Mouse (Mus musculus) hindbrain, embryonic 16.5 days (tissue): ENCODE data around the gene Zfp683. TPM values are rescaled to one million over a fixed set of nuclear protein-coding genes. Genes with fewer than 3 reads are reported as not detected.

Experiments
- ATAC-seq: fragments of 200-750 bp; cut with Nextera tagmentation; 2 replicates; pipeline ENCODE4 v1.8.0; 2017; ENCODE audit warnings: moderate TSS enrichment, moderate library complexity
- H3K27ac ChIP-seq: fragments of 300-500 bp; sonication (generic); 2 replicates; pipeline ENCODE4 v1.5.1; 2014; ENCODE audit warnings: low read depth, mild to moderate bottlenecking, control low read depth, low read length, moderate library complexity
- H3K27me3 ChIP-seq: fragments of 300-500 bp; sonication (generic); replicated peaks from 2 replicates; pipeline ENCODE4 v1.6.1; 2014; ENCODE audit warnings: low read length; ENCODE audit not compliant: control insufficient read depth, insufficient read depth
- H3K36me3 ChIP-seq: fragments of 300-500 bp; sonication (generic); 2 replicates; pipeline ENCODE4 v1.6.1; 2014; ENCODE audit warnings: mild to moderate bottlenecking, low read length, moderate library complexity, mixed read lengths; ENCODE audit not compliant: control insufficient read depth, insufficient read depth
- H3K4me1 ChIP-seq: fragments of 300-500 bp; sonication (generic); 2 replicates; pipeline ENCODE4 v1.6.1; 2014; ENCODE audit warnings: low read depth, low read length; ENCODE audit not compliant: control insufficient read depth, insufficient read depth
- H3K4me2 ChIP-seq: fragments of 300-500 bp; sonication (generic); 2 replicates; pipeline ENCODE4 v1.6.1; 2014; ENCODE audit warnings: mild to moderate bottlenecking, low read length, control low read depth, moderate library complexity
- H3K4me3 ChIP-seq: fragments of 300-500 bp; sonication (generic); 2 replicates; pipeline ENCODE4 v1.5.1; 2014; ENCODE audit warnings: mild to moderate bottlenecking, low read length, control low read depth, moderate library complexity
- H3K9ac ChIP-seq: fragments of 300-500 bp; sonication (generic); 2 replicates; pipeline ENCODE4 v1.6.1; 2014; ENCODE audit warnings: low read depth, mild to moderate bottlenecking, control low read depth, low read length, moderate library complexity
- H3K9me3 ChIP-seq: fragments of 300-500 bp; sonication (generic); 2 replicates; pipeline ENCODE4 v1.6.1; 2014; ENCODE audit warnings: mild to moderate bottlenecking, low read length, moderate library complexity; ENCODE audit not compliant: control insufficient read depth
- WGBS: fragments of 180-500 bp; shearing (Covaris S2); extraction: QIAGEN DNeasy Blood & Tissue Kit; methylation state at CpG from one replicate; pipeline ENCODE4 v1.1.7; 2014; 5-methylcytosine and 5-hydroxymethylcytosine counted together
- polyA plus RNA-seq: library from polyadenylated mRNA; unstranded; fragments of >200 nt; fragmentation: Nextera tagmentation; extraction: Ambion mirVana; gene quantifications from 2 replicates; pipeline ENCODE4 v1.2.1, GENCODE M21; 2015

Gene Zfp683
- polyA plus RNA-seq, 1 experiment from 2014 or later: not detected

- peaks cover 18% of the 10 kb centered on the region for H3K4me1 ChIP-seq
- H3K9me3 ChIP-seq: no peaks in the 10 kb centered on the region
- peak overlapping the region; percentile 44 for H3K4me3 ChIP-seq
- peak overlapping the region; percentile 70 for H3K4me2 ChIP-seq
- H3K27ac ChIP-seq: no peak overlapping the region
- H3K36me3 ChIP-seq: no peaks in the 10 kb centered on the region
- H3K9ac ChIP-seq: no peak overlapping the region; the same call in 1 of the 2 replicates
- ATAC-seq: no peak
- 4% methylated on average over 21 of the region's 21 CpGs for WGBS
- H3K27me3 ChIP-seq: peaks cover 20% of the 10 kb centered on the region
Observed at GRCm38 (mm10) chr4:134017201-134017865, 36.3 kb upstream of the Zfp683 start.

GRCm38 (mm10) chr4:134018038-134018778 lies 35.4 kb upstream of the Zfp683 start:
- under 1% methylated on average over 42 of the region's 46 CpGs for WGBS
- Histone ChIP-seq H3K4me1 (peaks cover 18% of the 10 kb centered on the region), H3K27me3 (peaks cover 20% of the 10 kb centered on the region), H3K27ac (no peak overlapping the region), H3K36me3 (no peaks in the 10 kb centered on the region), H3K4me3 (peak overlapping the region; percentile 44), H3K9me3 (no peaks in the 10 kb centered on the region), H3K9ac (peak overlapping the region; percentile 56), H3K4me2 (peak overlapping the region; percentile 70)
- no peak for ATAC-seq

GRCm38 (mm10) chr4:134018779-134019145 lies 34.9 kb upstream of the Zfp683 start, which contains the start of gene Lin28a:
Gene Lin28a, minus strand, starts transcription at chr4:134018841.
- Histone ChIP-seq H3K4me1 (peaks cover 18% of the 10 kb centered on the region), H3K4me2 (peak within 1 kb of the TSS; percentile 70), H3K27me3 (peaks cover 20% of the 10 kb centered on the region), H3K4me3 (peak within 1 kb of the TSS; percentile 44), H3K27ac (peak within 1 kb of the TSS; percentile 31; the same call in 1 of the 2 replicates), H3K36me3 (no peaks in the 10 kb centered on the region), H3K9me3 (no peaks in the 10 kb centered on the region), H3K9ac (peak within 1 kb of the TSS; percentile 56)
- WGBS: 0% methylated on average over 7 of the region's 9 CpGs
- no peak for ATAC-seq

- H3K9ac ChIP-seq: peak overlapping the region; percentile 22; the same call in 1 of the 2 replicates
- peaks cover 18% of the 10 kb centered on the region for H3K4me1 ChIP-seq
- WGBS: 0% methylated on average over 9 of the region's 10 CpGs
- H3K9me3 ChIP-seq: no peaks in the 10 kb centered on the region
- peaks cover 20% of the 10 kb centered on the region for H3K27me3 ChIP-seq
- no peak overlapping the region for H3K27ac ChIP-seq
- H3K4me3 ChIP-seq: peak overlapping the region; percentile 35
- no peaks in the 10 kb centered on the region for H3K36me3 ChIP-seq
- H3K4me2 ChIP-seq: peak overlapping the region; percentile 70
- no peak for ATAC-seq
Observed at GRCm38 (mm10) chr4:134019210-134019609, 34.4 kb upstream of the Zfp683 start.

GRCm38 (mm10) chr4:134019641-134020351 lies 33.8 kb upstream of the Zfp683 start:
- Histone ChIP-seq H3K4me1 (peaks cover 18% of the 10 kb centered on the region), H3K9me3 (no peaks in the 10 kb centered on the region), H3K9ac (peak overlapping the region; percentile 47), H3K4me2 (peak overlapping the region; percentile 70), H3K27ac (peak overlapping the region; percentile 31; the same call in 1 of the 2 replicates), H3K36me3 (no peaks in the 10 kb centered on the region), H3K4me3 (peak overlapping the region; percentile 35), H3K27me3 (peaks cover 20% of the 10 kb centered on the region)
- peak; percentile 86 for ATAC-seq
- 2% methylated on average over 16 of the region's 16 CpGs for WGBS

- Histone ChIP-seq H3K4me3 (peak overlapping the region; percentile 35; the same call in 1 of the 2 replicates), H3K9me3 (no peaks in the 10 kb centered on the region), H3K36me3 (no peaks in the 10 kb centered on the region), H3K9ac (no peak overlapping the region), H3K4me1 (peaks cover 18% of the 10 kb centered on the region), H3K4me2 (peak overlapping the region; percentile 70), H3K27ac (no peak overlapping the region), H3K27me3 (peaks cover 20% of the 10 kb centered on the region)
- WGBS: 7% methylated on average over 11 of the region's 11 CpGs
- ATAC-seq: no peak
Observed at GRCm38 (mm10) chr4:134020621-134021020, 33.0 kb upstream of the Zfp683 start.

- Histone ChIP-seq H3K9ac (no peak overlapping the region), H3K4me2 (no peak overlapping the region), H3K27me3 (peaks cover 5% of the 10 kb centered on the region; the same call in 1 of the 2 replicates), H3K4me1 (no peaks in the 10 kb centered on the region), H3K9me3 (no peaks in the 10 kb centered on the region), H3K36me3 (no peaks in the 10 kb centered on the region), H3K4me3 (no peak overlapping the region), H3K27ac (no peak overlapping the region)
- ATAC-seq: no peak
- WGBS: 18% methylated on average over 9 of the region's 9 CpGs
Observed at GRCm38 (mm10) chr4:134025802-134026201, 27.8 kb upstream of the Zfp683 start.

GRCm38 (mm10) chr4:134035953-134036352 lies 17.7 kb upstream of the Zfp683 start:
- Histone ChIP-seq H3K4me3 (no peak overlapping the region), H3K36me3 (no peaks in the 10 kb centered on the region), H3K27ac (no peak overlapping the region), H3K9me3 (no peaks in the 10 kb centered on the region), H3K4me1 (no peaks in the 10 kb centered on the region), H3K9ac (no peak overlapping the region), H3K4me2 (peak overlapping the region; percentile 27; the same call in 1 of the 2 replicates), H3K27me3 (no peaks in the 10 kb centered on the region)
- WGBS: 5% methylated on average over 16 of the region's 16 CpGs
- ATAC-seq: peak; percentile 65; the same call in 1 of the 2 replicates
